Mouse (Mus musculus) right cerebral cortex, postnatal 25 days (tissue): ENCODE results near the gene Rab9b.
A peak's percentile ranks its signal among the peaks of the same experiment; 100 is the strongest.

Experiments
- DNase-seq: peaks from one replicate; pipeline ENCODE4 v3.0.0; 2022

The Rab9b gene

DNA sequence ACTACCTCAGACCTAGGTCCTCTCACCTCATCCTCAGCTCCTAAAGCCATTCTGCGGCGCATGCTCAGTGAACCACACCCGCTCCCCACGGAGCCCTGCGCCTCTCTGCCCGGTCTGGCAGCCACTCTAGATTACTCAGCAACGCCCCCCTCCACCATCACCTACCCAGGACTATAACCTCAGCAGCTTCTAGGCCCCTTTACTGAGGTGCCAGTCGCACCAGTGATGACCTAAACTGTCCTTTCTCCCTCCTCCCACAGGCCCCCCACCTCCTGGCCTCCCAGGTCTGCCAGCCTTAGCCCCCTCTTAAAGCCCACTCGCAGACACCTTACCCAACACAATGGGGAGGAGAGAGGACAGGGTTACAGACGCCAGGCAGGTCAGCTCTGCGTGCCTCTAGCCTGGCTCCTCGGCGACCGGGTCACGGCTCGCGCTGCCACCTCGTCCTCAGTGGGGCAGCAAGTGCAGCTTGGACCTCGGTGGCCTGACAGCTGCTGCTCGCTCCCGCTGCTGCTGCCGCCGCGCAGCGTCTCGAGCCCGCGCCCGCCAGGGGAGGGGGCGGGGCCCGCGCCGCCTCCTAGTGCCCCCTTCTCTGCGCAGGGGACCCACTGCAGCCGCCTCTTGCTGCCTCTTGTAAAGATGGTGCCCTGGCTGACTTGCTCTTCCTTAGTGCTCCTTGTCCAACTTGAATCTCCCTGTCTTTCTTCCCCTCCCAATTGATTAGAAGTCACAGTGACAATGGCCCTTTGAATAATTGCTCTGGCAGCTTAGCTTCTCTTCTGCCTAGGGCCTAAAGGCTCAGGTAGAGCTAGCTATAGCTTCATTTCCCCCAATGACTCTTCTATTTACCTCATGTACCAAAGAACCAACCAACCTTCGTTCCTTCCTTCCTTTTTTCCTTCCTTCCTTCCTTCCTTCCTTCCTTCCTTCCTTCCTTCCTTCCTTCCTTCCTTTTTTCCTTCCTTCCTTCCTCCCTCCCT is at the start of gene Rab9b:
Gene Rab9b, minus strand, starts transcription at position 695 of the 980 bp plus-strand sequence.
- peak; percentile 56 for DNase-seq

- DNase-seq = no peak
Observed at GRCm38 (mm10) chrX:136904369-136904768, 35.8 kb upstream of the Rab9b start.

DNA sequence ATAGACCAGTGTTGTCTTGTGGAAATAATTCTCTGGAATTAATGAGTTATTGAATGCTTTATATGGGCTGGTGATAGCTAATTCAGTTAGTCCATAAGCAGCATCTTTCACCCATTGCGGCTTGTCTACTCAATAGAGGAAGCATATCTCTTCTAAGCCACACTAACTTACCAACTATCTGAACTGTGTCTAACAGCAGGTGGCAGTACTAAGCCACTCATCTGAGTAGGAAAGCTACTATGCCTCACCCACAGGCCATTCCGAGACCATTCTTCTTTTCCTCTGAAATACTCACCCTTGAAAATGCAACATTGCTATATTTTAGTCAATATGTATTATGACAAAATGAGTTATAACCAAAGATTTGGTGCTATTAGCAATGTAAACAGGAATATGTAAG is 27.2 kb upstream of the Rab9b start:
- DNase-seq = no peak

DNA sequence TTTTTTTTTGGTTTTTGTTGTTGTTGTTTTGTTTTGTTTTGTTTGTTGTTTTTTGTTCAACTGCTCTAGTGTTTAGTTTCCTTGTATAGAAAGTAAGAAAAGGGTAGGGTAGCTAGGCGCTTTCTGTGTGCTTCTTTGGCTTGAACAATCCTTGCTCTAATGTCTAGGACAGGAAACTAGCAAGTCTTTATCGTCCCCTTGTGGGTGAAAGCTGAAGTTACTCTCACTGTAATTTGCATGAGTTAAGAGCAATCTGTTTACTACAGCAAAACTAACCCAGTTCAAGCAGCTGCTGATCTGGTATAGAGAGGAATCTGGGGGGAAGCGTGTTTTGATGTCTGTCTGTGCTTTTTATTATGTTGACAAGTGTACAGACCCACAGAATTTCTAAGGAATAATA is 18.3 kb downstream of the Rab9b start:
- no peak for DNase-seq

GRCm38 (mm10) chrX:136828610-136829009 is 39.9 kb downstream of the Rab9b start:
- DNase-seq = no peak

DNA sequence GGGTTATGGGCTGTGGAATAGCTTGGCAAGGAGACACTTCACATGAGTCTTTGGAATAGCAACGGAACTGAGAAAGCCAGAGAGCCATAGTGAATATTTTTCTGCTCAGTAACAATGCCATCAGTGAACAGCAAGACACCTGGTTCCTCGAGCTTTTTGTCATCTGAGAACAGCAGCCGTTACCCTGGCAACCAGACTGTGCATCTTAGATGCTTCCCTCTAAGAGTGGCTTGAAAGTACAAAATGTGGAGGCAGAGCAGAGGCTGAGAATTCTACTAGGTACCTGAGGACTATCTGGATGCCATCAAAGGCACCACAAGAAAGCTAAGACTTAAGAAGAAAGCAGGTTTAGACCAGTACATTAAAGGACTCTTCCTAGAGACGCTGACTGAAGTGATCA is 43.5 kb downstream of the Rab9b start:
- DNase-seq = no peak

- DNase-seq = no peak
Observed at GRCm38 (mm10) chrX:136822371-136822770, 46.2 kb downstream of the Rab9b start, which contains the start of gene Plp1. Gene Plp1, plus strand, starts transcription at chrX:136822671.

- DNase-seq = peak; percentile 65
Observed at GRCm38 (mm10) chrX:136820250-136820649, 48.3 kb downstream of the Rab9b start.

DNA sequence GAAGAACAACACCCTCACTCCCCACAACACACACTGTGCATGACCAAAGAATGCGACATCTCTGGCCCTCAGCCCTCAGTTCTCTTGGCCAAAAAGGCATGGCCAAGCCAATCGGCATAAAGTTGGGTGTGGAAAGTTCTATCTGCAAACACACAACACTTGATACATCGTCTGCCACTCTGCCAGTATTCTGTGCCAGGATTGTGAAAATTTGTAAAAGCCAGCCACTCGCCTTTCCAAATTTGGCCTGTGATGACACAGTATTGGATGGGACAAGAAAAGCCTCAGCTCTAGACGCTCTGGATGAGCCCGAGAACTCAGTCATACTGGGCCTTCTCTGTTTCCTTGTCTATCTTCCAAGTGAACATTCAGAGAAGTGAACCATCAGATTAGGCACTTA is 48.8 kb downstream of the Rab9b start:
- DNase-seq = no peak
